Mouse (Mus musculus) spleen, adult 2 months (tissue): ENCODE results near the gene Ccdc82. TPM values are rescaled to one million over a fixed set of nuclear protein-coding genes. Genes with fewer than 3 reads are reported as not detected.

Experiments used
- DNase-seq, 2 experiments: peaks; one replicate each; pipeline versions ENCODE4 v3.0.0 to v3.0.0-alpha.2; 2012 to 2021; ENCODE audit warnings: low spot score in 2 of 2, low read depth in 1 of 2
- H3K27ac ChIP-seq: fragments of 200-500 bp; 2 replicates; pipeline ENCODE4 v1.5.1; 2012; ENCODE audit warnings: low read length, inconsistent platforms; ENCODE audit not compliant: insufficient read depth
- H3K27me3 ChIP-seq: fragments of 200-500 bp; 2 replicates; pipeline ENCODE4 v1.6.1; 2012; ENCODE audit warnings: mild to moderate bottlenecking, moderate library complexity, low read length, inconsistent platforms; ENCODE audit not compliant: control insufficient read depth, insufficient read depth
- H3K36me3 ChIP-seq: fragments of 200-500 bp; 2 replicates; pipeline ENCODE4 v1.6.1; 2012; ENCODE audit warnings: mild to moderate bottlenecking, low read length, inconsistent platforms; ENCODE audit not compliant: control insufficient read depth, insufficient read depth
- H3K4me1 ChIP-seq: fragments of 200-500 bp; 2 replicates; pipeline ENCODE4 v1.6.1; 2011; ENCODE audit warnings: inconsistent platforms; ENCODE audit not compliant: control insufficient read depth, insufficient read depth, insufficient read length
- H3K4me3 ChIP-seq: fragments of 200-500 bp; 2 replicates; pipeline ENCODE4 v1.5.1; 2011; ENCODE audit warnings: mild to moderate bottlenecking, inconsistent platforms; ENCODE audit not compliant: insufficient read depth, insufficient read length; ENCODE audit errors: extremely low read depth
- CTCF ChIP-seq: fragments of 200-500 bp; IDR thresholded peaks from 2 replicates; pipeline ENCODE4 v1.5.1; 2011; ENCODE audit warnings: mild to moderate bottlenecking, inconsistent platforms; ENCODE audit not compliant: insufficient read depth, insufficient read length, insufficient replicate concordance; ENCODE audit errors: extremely low read depth
- POLR2A ChIP-seq: fragments of 200-500 bp; IDR thresholded peaks from 2 replicates; pipeline ENCODE4 v1.6.1; 2011; ENCODE audit warnings: low read depth, low read length, inconsistent platforms
- WGBS: fragments of 180-500 bp; shearing (Covaris S2); methylation state at CpG from one replicate; pipeline ENCODE4 v1.1.7; 2018; 5-methylcytosine and 5-hydroxymethylcytosine counted together
- polyA plus RNA-seq: library from polyadenylated mRNA; depleted of rRNA; stranded (reverse); fragments of >200 nt; gene quantifications from 2 replicates; pipeline ENCODE4 v1.2.3, GENCODE M21; 2012

Gene Ccdc82
- polyA plus RNA-seq, 1 experiment = 8.3 TPM

- 98% methylated on average over 3 of the region's 3 CpGs for WGBS
- H3K27ac ChIP-seq = no peak overlapping the region
- no peak for TF ChIP-seq POLR2A
- TF ChIP-seq CTCF = no peak
- no peaks in the 10 kb centered on the region for H3K27me3 ChIP-seq
- peaks cover 25% of the 10 kb centered on the region for H3K4me1 ChIP-seq
- H3K36me3 ChIP-seq = no peaks in the 10 kb centered on the region
- DNase-seq = no peak
- no peak overlapping the region for H3K4me3 ChIP-seq
Measured at GRCm38 (mm10) chr9:13306471-13306870, 59.7 kb downstream of the Ccdc82 start.

DNA sequence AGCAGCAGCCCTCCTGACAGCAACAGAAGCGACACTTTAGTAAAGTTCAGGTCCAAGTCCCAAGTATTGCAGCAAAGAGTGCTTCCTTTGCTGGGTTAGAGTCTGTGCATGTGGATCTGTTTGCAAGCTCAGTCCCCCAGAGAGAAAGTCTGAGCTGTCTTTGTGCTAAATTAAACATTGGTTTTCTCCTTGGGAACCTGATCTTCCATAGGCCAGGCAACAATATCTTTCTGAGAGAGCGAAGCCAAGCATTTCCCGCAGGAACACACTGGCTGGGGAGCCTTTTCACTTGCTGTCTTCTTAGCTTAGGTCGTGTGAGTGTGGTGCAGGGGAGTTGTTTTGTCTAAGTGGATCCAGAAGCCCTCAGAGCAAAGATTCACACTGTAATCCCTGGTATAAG is 60.5 kb downstream of the Ccdc82 start:
- Histone ChIP-seq H3K4me1 (peaks cover 19% of the 10 kb centered on the region), H3K4me3 (no peak overlapping the region), H3K27me3 (no peaks in the 10 kb centered on the region), H3K27ac (no peak overlapping the region), H3K36me3 (no peaks in the 10 kb centered on the region)
- TF ChIP-seq POLR2A = no peak
- TF ChIP-seq CTCF = no peak
- 82% methylated on average over 4 of the region's 4 CpGs for WGBS
- no peak for DNase-seq

- no peak overlapping the region for H3K4me3 ChIP-seq
- H3K36me3 ChIP-seq = no peaks in the 10 kb centered on the region
- H3K27ac ChIP-seq = no peak overlapping the region
- 85% methylated on average over 8 of the region's 8 CpGs for WGBS
- no peak for DNase-seq
- H3K27me3 ChIP-seq = no peaks in the 10 kb centered on the region
- no peak for TF ChIP-seq POLR2A
- no peak for TF ChIP-seq CTCF
- peaks cover 7% of the 10 kb centered on the region for H3K4me1 ChIP-seq
Measured at GRCm38 (mm10) chr9:13308718-13309117, 62.0 kb downstream of the Ccdc82 start.

GRCm38 (mm10) chr9:13309807-13310206 is 63.1 kb downstream of the Ccdc82 start:
- DNase-seq = no peak
- no peaks in the 10 kb centered on the region for H3K36me3 ChIP-seq
- H3K27ac ChIP-seq = no peak overlapping the region
- TF ChIP-seq CTCF (no peak), POLR2A (no peak)
- WGBS = 87% methylated on average over 7 of the region's 7 CpGs
- no peaks in the 10 kb centered on the region; the same call in 1 of the 2 replicates for H3K4me1 ChIP-seq
- H3K27me3 ChIP-seq = no peaks in the 10 kb centered on the region
- no peak overlapping the region for H3K4me3 ChIP-seq

- H3K4me3 ChIP-seq = no peak overlapping the region
- H3K27ac ChIP-seq = no peak overlapping the region
- WGBS = 85% methylated on average over 3 of the region's 3 CpGs
- TF ChIP-seq CTCF (no peak), POLR2A (no peak)
- H3K36me3 ChIP-seq = no peaks in the 10 kb centered on the region
- no peak for DNase-seq
- no peaks in the 10 kb centered on the region for H3K27me3 ChIP-seq
- no peaks in the 10 kb centered on the region; the same call in 1 of the 2 replicates for H3K4me1 ChIP-seq
Measured at GRCm38 (mm10) chr9:13310236-13310635, 63.5 kb downstream of the Ccdc82 start.

DNA sequence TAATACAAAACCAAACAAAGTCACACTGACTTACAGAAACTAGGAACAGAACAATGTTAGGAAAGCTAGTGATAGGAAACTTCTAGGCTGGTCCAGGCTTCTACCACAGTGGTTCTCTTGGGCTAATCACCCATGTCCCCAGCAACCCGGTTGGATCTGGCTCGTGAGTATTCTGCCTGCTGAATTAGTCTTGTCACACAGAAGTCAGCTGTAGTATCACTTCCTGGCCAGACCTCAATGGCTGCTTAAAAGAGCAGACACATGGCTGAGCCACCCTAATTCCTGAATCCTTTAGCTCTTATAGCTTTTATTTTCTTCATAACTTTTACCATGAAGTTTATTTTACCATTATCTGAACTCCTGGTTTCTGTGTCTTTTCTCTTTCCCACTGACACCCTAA is 64.3 kb downstream of the Ccdc82 start:
- 3% methylated on average over 2 of the region's 2 CpGs for WGBS
- no peaks in the 10 kb centered on the region; the same call in 1 of the 2 replicates for H3K36me3 ChIP-seq

DNA sequence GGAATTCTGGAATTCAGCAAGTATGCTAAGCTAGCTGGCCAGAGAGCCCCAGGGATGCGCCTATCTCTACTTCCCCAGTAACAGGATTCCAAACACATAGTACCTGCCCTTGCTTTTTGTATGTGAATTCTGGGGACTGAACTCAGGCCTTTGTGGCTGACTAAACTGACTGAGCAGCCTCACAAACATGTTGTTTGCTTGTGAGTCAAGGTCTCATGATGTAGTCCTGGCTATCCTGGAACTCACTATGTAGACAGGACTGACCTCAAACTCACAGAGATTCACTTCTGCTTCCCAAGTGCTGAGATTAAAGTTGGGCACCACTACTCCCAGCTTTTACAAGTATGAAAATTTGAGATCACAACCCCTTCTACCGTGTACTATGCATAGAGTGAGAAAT is 67.2 kb downstream of the Ccdc82 start:
- TF ChIP-seq POLR2A (no peak), CTCF (no peak)
- no peak overlapping the region for H3K27ac ChIP-seq
- H3K4me1 ChIP-seq = no peaks in the 10 kb centered on the region; the same call in 1 of the 2 replicates
- no peaks in the 10 kb centered on the region; the same call in 1 of the 2 replicates for H3K36me3 ChIP-seq
- WGBS = 85% methylated on average over 2 of the region's 2 CpGs
- H3K27me3 ChIP-seq = no peaks in the 10 kb centered on the region
- no peak overlapping the region for H3K4me3 ChIP-seq
- DNase-seq = no peak

More for the DNA sequence above, 64.3 kb downstream of the Ccdc82 start:
- no peak overlapping the region for H3K4me3 ChIP-seq
- no peaks in the 10 kb centered on the region; the same call in 1 of the 2 replicates for H3K4me1 ChIP-seq
- no peak for TF ChIP-seq POLR2A
- TF ChIP-seq CTCF = no peak
- no peak overlapping the region for H3K27ac ChIP-seq
- no peak for DNase-seq
- H3K27me3 ChIP-seq = no peaks in the 10 kb centered on the region
